Mouse (Mus musculus): ENCODE measurements around the gene Dok4.

Gene Dok4

DNA sequence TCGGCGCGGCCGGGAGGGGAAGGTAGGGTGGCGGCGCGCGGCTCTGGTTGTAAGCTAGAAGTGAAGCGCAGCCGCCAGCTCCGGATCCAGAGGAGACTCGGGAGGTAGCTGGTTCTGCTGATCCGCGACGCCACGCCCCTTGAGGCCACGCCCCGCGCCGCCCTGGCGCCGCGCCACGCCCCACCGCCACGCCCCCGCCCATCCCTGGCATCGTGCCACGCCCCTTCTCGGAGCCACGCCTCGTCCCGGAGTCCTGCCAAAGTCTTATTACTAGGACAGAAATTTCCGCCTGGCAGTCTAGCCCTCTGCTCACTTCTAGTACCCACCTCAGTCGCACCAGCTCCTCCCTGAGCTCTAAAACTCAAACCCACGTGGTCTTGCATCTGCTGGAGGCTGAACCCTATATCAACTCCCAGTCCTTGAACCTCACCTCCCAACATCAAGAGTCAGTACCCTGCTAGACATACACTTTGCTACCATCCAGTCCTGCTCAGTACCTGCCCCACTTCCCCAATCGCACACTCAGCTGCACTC, at the start of gene Dok4:
Gene Dok4 (minus strand): TSS at position 134 of the 534 bp plus-strand sequence.
- DNase-seq (ENCODE audit: low read depth, low spot score): peak; percentile 85

DNA sequence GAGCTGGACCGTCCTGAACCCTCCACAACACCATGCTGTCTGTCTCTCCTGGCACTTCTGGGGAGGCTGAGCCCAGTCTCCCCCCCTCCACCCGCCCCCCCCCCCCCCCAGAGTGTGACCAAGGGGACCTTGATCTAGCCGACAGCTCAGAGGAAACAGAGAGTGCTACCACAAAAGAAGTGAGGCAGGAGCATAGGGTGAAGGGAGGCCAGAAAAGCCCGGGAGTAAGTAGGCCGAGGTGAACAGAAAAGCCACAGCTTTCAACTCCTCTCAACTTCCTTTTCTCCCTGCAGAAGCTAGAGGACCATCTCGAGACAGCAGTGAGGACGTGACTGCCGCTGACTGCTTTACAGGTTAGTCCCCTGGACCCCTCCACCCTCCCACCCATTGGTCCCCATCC, 47.3 kb upstream of the Dok4 start, which contains the start of gene Adgrg5:
Gene Adgrg5 (plus strand): TSS at position 290 of the 400 bp plus-strand sequence.
- no peak for DNase-seq (ENCODE audit: low read depth, low spot score)

DNA sequence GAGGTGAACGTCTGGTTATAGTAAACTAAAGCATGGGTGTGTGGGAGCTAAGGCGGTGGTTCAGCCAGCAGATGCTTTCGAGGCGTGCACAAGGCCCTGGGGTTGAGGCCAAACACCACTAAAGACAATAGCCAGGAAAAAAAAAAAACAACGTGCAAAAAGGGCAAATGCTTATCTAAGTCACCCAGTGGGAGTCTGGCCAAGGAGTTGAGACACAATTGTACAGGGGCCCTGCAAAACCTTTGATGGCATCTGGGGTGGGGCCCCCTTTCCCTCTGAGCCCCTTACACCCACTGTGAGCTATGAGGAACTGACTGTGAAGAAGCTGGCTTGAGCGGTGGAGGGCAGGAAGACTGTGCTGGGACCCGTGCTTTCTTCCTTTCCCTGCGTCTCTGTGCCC, 46.5 kb upstream of the Dok4 start:
- DNase-seq (ENCODE audit: low read depth, low spot score): peak; percentile 90

DNA sequence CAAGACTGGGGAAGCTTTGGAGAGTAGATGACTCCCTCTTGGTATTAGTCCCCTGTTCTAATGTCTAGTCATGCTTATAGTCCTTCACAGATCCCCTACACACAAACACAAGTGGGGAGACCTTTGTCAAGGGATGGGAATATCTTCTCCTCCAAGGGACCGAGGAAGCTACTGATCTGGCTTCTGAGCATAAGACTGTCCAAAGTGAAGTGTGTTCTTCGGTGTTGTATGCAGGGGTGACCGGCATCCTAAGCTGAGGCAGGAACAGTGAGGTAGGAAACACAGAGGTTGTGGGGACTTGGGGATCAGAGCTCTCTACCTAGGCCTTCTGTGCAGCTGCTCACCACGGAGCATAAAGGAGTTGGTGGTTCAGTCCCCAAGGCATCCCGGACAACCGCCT, 46.0 kb upstream of the Dok4 start:
- DNase-seq (ENCODE audit: low read depth, low spot score): no peak

DNA sequence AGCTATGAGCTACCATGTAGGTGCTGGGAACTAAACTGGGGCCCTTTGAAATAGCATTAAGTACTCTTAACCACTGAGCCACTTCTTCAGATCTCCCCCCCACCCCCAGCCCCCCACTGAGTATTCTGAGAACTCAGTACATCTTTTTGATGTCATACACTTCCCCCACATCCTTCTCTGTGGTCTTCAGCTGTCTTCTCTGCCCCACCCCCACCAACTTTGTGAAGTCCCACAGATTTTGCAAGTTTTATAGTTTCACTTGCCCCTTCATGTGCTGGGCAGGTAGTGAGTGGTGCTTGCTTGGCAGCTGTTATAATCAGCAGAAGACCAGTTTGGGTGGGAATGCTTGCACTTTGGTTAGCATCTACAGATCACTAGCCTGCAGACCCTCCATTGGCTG, 43.1 kb upstream of the Dok4 start:
- no peak for DNase-seq (ENCODE audit: low read depth, low spot score)

DNA sequence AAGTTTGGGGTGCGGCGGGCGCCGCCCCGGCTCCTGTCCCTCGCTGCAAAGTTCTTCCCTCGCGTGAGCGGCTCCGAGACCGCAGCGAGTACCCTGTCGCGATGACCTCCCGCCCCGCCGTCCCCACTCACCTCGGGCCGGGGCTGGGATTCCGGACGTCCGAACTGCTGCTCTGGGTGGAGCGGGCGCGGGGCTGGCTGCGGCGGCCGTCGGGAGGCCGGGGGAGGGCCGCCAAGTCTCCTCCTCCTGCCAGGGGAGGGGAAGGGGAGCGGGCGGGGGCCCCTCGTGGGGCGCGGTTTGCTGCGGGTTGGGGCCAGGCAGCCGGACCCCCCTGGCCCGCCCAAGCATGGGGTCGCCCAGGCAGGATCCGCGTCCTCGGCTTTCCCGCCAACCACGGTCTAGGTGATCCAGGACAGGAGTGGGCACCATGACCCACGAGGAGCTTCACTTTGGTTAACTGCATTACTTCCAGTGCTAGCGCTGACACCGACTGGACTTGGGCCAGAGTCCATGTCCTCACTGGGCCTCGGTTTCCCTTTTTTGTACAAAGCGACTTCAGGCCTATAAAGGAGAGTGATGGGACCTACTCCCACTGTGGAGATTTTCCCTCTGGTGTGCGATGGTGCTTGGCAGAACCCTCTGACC, 41.8 kb upstream of the Dok4 start, which contains the start of gene Ccdc102a:
Gene Ccdc102a (minus strand): TSS at position 248 of the 645 bp plus-strand sequence.
- no peak for DNase-seq (ENCODE audit: low read depth, low spot score)

DNA sequence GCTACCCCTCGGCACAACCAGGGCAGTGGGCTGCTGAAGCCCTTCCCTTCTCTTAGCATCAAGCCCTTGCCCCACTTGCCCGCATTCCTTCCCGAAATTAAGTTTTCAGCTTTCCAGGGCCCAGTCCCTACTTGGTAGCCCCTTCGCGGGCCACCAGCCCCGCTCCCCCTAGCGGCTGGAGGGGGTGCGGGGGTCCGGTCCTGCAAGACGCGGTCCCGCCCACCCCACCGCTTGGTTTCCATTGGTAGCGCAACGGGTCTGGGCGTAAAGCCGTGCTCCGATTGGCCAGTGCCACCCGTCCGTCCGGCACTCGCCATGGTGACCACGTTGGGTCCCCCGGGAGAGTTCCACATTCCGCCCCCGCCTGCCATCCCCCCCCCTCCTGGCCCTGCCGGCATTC, 41.2 kb upstream of the Dok4 start:
- peak; percentile 97 for DNase-seq (ENCODE audit: low read depth, low spot score)

DNA sequence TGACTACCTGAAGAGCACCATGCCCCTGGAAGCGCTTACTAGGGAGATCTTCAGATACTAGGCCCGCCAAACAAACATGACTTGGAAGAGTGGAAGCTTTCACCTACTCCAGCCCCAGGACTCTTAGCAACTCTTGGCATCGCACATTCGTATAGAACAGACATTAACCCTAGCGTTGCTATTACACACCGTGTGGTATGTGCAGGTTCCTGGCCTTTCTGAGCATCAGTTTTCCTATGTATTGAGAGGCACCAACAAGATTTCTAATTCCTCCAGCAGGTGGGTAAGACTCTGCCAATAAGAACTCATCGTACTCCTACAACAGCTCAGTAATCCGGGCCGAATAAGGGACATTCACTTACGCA, 40.8 kb upstream of the Dok4 start:
- DNase-seq (ENCODE audit: low read depth, low spot score): no peak

DNA sequence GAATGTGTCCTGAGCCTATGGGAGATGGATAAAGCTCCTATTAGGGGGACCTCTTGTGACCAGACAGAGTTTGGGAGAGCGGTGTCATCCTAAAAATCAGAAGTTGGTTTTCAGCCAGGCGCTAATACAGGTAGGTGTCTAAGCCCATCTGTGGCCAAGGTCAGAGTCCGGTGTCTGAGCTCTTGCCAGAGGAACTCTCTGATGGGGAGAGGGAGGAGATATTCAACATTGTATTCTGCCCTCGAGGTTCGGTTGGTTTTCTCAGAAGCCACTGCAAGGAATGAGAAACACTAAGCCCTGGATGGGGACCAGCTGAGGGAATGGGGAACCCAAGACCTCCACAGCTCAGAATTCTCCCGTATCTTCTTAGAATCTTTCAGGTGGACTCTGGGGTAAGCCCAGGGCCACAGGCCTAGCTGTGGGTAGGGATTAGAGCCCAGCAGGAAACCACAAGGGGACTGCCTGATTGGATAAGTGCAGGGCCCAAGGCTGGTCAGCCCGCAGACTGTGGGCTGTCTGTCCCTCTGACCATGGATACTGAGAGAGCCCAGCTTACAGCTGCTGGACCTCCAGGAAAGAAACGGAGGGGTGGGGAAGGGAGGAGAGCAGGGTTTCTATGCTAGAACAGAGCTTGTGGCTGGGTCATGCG, 40.3 kb upstream of the Dok4 start:
- DNase-seq (ENCODE audit: low read depth, low spot score): no peak

DNA sequence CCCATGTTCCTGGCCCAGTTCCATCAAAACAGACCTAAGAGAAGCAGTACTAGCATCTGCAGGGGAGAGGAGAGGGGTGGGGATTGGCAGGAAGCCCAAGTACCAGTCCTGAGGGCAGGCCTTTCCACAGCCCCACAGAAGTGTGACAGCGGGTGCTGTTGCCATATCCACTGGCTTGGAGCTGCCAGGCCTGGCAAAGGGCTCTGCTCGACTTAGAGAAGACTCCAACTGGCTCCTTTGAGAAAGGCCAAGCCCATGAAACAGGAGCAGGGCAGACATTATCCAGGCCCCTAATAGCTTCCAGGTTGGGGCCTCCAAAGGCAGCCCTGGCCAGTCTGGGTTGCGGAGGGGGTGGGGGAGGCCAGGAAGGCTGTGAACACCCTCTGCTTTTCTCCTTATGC, 38.6 kb upstream of the Dok4 start:
- DNase-seq (ENCODE audit: low read depth, low spot score): no peak

DNA sequence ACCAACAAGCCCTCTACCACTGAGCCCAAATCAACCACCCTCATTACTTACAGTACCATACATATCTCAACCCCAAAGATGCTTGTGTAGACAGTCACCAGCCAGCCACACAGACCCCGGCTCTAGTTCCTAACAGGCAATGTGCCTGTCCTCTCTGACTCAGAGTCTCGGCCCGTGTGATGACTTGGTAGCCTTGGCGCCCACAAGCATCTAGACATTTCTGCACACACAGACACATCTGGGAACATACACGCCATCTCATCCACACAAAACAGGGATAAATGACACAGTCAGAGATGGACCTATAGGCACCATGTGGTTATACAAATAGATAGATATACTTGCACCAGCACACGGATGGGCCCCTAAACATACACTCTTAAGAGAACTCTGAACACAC, 38.1 kb upstream of the Dok4 start:
- no peak for DNase-seq (ENCODE audit: low read depth, low spot score)

DNA sequence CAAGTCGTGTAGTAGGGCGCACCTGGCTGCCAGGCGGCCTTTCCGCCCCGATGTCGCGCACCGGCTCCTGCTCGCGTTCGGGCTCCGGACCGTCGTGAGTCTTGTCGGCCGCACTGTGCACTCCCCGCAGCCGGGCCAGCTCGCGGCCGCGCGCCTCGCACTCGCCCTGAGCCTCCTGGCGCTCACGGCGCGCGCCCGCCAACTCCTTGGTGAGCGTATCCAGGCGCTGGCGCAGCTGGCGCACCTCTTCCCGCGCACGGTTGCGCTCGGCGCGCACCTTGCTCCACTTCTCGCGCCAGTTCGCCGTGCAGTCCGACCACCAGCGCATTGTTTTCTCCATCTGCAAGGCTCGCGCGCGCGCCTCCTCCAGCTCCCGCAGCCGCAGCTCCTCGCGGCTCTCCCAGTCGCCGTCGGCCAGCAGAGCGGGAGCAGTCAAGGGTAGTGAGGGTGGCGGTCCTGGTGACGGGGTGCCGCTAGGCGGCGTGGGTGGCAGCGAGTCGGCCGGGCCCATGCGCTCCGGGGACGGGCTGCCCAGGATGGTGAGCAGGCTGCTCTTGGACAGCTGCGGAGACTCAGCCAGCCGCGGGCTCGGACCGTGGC, 37.0 kb upstream of the Dok4 start:
- peak; percentile 89 for DNase-seq (ENCODE audit: low read depth, low spot score)

DNA sequence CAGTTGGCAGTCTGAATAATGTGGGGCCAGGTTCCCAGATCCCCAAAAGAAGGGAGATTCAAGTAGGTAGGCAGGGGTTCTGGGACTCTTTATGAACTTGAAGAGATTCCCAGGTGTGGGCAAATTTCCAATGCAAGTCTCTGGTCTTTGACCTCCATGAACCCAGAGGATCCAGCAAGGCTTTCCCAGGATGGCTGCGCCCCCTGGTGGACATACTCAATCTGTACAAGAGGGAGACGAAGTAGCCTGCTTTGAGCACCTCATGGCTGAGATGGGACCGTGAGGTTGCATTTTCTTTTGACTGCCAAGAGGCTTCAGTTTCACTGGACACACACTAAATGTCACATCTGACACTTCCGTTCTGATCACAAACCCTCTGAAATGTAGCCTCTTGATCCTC, 32.7 kb upstream of the Dok4 start:
- DNase-seq (ENCODE audit: low read depth, low spot score): peak; percentile 89

DNA sequence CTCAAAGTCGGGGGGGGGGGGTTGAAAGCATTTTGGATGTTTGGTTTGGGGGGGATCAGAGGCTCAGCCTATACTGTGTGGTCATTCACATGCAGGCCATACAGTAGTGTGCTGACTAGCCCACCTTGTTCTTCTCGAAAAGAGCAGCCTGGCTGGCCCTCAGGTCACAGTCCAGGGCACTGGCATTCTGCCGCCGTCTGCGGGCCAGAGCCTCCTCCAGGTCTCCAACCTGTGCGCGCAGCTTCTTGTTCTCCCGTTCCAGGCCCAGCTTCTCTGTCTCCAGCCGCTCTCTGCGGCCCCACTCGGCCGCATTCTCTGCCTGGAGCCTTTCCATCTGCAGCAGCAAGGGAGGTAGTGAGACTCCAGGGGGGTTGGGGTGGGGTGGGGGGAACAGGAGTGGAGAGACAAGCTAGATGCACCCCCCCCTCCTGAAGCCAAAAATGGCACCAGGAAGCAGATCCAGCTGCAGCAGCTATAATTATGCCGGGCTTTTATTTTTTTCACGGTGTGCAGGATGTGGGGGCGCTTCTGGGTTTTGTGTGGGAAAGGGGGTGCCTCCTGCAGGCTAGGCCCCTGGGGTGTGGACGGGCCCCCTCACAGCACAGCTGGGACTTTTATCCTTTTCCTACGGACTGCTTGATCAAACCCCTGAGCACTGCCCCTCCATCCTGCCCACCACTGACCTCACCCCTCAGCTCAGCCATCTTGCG, 31.6 kb upstream of the Dok4 start:
- DNase-seq (ENCODE audit: low read depth, low spot score): no peak

DNA sequence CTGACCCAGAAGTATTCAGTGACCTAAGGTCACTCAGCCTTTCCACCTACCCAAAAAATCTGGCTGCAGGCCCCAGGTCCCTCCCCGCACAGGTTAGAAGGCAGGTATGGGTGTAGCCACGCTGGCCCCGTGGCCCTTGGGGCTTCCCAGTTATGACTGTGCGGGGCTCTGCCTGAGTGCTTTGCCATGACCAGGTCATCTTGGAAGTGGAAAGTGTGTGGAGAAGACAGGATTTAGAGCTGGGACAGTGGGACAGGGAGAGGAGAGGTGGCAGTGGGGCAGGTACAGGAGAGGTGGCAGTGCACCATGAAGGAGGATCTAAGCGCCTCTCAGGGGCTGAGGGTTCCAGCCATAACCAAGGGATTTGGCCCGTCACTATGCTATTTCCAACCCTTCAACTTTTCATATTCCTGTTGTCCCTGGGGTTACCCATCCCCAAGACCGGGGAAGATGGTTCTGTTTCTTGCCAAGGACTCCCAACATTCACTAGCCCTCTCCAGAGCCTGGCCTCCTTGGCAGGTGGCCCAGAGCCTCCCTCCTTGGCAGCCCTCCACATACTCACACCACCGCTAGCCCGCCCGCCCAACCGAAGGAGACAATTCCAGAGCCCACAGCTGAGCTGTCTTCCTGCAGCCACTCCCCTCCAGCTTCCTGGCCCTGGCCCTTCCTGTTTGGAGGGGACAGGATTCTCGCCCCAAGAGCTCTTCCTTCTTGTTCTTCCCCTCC, 28.5 kb upstream of the Dok4 start:
- DNase-seq (ENCODE audit: low read depth, low spot score): no peak

DNA sequence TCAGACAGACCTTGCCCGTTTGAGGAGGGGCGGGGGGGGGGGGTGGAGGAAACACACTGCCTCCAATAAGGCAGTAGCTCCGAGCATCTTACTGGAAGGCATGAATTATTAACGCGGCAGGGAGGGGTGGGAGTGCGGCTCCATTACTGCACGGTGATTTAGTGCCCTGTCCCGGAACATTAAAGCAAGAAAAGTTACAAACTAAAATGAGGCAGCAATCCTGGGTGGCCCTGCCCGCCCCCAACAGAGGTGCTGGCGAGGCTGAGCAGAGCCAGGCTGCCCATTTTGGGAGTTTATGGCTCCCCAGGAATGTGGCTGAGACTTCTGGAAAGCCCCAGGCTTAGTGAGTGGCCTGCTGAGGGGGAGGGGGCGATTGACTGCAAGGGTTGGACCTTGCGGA, 27.6 kb upstream of the Dok4 start:
- no peak for DNase-seq (ENCODE audit: low read depth, low spot score)

DNA sequence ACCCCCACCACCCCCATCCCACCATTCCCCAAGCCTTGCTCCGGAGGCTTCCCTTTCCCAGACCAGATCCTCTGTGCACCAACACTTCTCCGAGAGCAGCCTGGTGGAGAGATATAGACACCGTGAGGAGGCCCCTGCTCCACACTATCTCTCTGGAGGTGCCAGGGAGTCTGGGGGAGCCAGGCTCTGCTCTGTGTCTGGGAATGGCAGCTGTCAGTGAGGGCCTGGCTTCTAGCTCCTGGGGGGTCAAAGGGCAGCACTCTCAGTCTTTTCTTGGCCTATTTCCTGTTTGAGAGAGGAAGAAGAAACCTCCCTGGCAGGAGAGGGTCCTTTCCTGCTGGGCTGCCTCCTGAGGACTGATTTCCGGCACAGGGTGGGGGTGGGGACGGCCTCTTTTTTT, 24.9 kb upstream of the Dok4 start:
- DNase-seq (ENCODE audit: low read depth, low spot score): no peak

DNA sequence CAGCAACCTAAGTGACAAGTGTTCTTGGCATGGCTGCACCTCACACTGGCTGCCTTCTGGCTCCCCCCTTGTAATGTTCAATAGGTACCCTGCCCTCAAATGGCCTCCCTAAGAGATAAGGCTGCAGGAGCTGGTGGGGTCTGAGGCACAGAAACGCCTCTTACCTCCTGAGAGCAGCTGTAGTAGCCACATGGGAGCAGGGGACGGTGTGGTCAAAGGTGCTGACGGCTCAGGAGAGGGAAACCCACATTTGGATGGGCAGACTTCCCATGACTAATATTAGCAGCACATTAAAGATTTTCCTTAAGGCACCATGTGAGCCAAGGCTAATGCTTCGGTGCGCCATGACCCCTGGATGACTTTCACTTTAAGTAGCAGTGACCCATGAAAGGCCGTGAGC, 24.5 kb upstream of the Dok4 start:
- DNase-seq (ENCODE audit: low read depth, low spot score): no peak

DNA sequence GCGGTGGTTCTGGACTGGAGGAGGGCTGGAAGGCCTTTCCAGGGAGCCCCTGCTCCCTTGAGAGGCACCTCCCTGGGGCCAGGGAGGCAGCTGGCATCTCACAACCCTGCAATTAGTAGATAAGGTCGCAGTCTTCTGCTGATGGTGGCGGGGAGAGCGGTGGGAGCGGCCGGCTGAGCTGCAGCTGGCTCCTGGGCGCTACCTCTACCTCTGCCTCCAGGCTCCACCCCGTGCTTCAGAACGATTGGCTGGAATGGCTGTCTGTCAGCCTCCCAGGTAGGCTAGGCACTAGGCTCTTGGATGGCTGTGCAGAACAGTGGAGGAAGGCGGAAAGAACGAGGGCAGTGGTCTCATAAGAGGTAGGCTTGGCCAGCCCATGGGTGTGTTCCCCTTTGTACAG, 23.1 kb upstream of the Dok4 start:
- peak; percentile 89 for DNase-seq (ENCODE audit: low read depth, low spot score)

DNA sequence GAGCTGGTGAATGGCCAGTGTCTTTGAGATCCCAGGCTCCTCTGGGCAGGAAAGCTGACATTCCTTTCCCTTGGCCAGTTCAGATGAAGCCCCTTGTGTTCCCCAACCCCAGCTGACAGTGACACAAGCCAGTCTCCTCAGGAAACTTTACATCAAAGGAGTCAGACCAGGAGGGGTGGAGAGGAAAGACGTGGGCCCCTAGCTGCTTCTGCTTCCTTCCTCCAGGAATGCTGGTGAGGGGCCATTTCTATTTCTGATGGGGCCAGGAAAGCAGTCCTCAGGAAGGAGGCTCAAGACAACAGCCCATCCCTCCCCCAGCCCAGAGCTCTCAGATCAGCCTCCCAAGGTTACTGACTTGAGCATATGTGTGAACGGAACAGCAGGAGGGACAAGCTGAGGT, 16.8 kb upstream of the Dok4 start:
- no peak for DNase-seq (ENCODE audit: low read depth, low spot score)

DNA sequence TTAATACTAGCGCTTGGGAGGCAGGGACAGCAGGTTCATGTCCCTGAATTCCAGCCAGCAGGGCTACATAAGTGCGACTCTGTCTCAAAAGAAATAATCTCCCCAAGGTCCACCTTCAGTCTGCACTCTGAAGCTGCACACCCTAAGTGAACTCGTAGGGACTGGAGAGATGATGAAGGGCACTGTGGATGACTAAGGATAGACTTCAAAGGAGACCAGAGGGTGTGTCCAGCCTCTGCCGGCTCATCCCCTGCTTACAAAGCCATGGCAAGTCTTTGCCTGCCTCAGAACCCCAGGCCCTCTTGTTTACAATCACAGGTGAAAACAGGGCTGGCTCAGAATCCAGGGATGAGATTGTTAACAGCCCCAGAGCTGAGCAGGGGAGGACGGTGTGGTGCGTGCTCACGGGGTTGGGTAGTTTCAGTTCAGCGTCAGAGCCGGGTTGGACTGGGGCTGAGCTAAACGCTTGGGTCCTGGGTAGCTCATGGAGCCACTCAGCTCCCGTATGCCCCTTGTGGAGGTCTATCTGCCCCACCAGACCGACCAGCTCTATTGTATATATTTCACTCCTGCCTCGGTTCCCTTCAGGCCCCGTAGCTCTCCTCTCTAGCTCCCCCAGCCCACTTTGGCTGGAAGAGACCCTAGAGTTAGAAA, 12.4 kb upstream of the Dok4 start:
- DNase-seq (ENCODE audit: low read depth, low spot score): no peak
